Mouse (Mus musculus) gastrocnemius, adult 18-20 months (tissue): Measurements from ENCODE around the gene Gm12830. TPM values are rescaled to one million over a fixed set of nuclear protein-coding genes. Genes with fewer than 3 reads are reported as not detected.

Experiments used
- DNase-seq: peaks from one replicate; pipeline ENCODE4 v3.0.0; 2021; ENCODE audit warnings: low spot score
- total RNA-seq, 2 experiments: library from RNA; stranded (reverse); gene quantifications; 2 replicates each; pipeline ENCODE4 v1.2.3; 2021

Gene Gm12830
- total RNA-seq, 2 experiments from 2014 or later: not detected

- DNase-seq: no peak
Observed at GRCm38 (mm10) chr4:114843097-114843721, 21.7 kb downstream of the Gm12830 start.

GRCm38 (mm10) chr4:114844600-114844999 lies 23.1 kb downstream of the Gm12830 start:
- DNase-seq: no peak

GRCm38 (mm10) chr4:114845622-114846021 lies 24.1 kb downstream of the Gm12830 start:
- DNase-seq: no peak

- DNase-seq: no peak
Observed at GRCm38 (mm10) chr4:114846723-114847122, 25.2 kb downstream of the Gm12830 start.

GRCm38 (mm10) chr4:114853968-114854367 lies 32.4 kb downstream of the Gm12830 start:
- DNase-seq: no peak

- DNase-seq: no peak
Observed at GRCm38 (mm10) chr4:114858426-114858825, 36.9 kb downstream of the Gm12830 start.

GRCm38 (mm10) chr4:114863166-114863565 lies 41.6 kb downstream of the Gm12830 start:
- DNase-seq: no peak

GRCm38 (mm10) chr4:114869765-114870490 lies 48.4 kb downstream of the Gm12830 start:
- DNase-seq: no peak

- DNase-seq: no peak
Observed at GRCm38 (mm10) chr4:114876441-114876972, 55.0 kb downstream of the Gm12830 start.

- no peak for DNase-seq
Observed at GRCm38 (mm10) chr4:114882232-114882631, 60.7 kb downstream of the Gm12830 start.

GRCm38 (mm10) chr4:114897853-114898252 lies 76.3 kb downstream of the Gm12830 start:
- no peak for DNase-seq

GRCm38 (mm10) chr4:114899885-114900284 lies 78.4 kb downstream of the Gm12830 start:
- DNase-seq: no peak

- no peak for DNase-seq
Observed at GRCm38 (mm10) chr4:114900866-114901642, 79.5 kb downstream of the Gm12830 start.

GRCm38 (mm10) chr4:114901643-114902351 lies 80.3 kb downstream of the Gm12830 start:
- DNase-seq: no peak

GRCm38 (mm10) chr4:114902641-114903421 lies 81.3 kb downstream of the Gm12830 start:
- no peak for DNase-seq

GRCm38 (mm10) chr4:114903422-114903782 lies 81.9 kb downstream of the Gm12830 start:
- DNase-seq: no peak

- no peak for DNase-seq
Observed at GRCm38 (mm10) chr4:114905501-114905900, 84.0 kb downstream of the Gm12830 start.
